In genomic region chr7:27323001-27323400, GRCm38 (mm10) we compare ENCODE assay signal across 26 mouse cellular contexts. TPM values are rescaled to one million over a fixed set of nuclear protein-coding genes. Genes with fewer than 3 reads are reported as not detected.
"Had no signal": no experiment of that assay in that cellular context is flagged by ENCODE, and none has a peak within 500 bp of the region (broad histone marks: within the 10 kb centered on the region; RNA-seq: fewer than 3 reads in every experiment).

No protein-coding gene starts in this region.

- H3K36me3 ChIP-seq: midbrain, embryonic 10.5 days; midbrain, embryonic 12.5 days; neural tube, embryonic 13.5 days; neural tube, embryonic 15.5 days had no signal

- H3K9me3 ChIP-seq: lung, embryonic 15.5 days; midbrain, embryonic 10.5 days; midbrain, embryonic 12.5 days; neural tube, embryonic 13.5 days; neural tube, embryonic 15.5 days had no signal

- H3K4me3 ChIP-seq: lung, embryonic 15.5 days; midbrain, embryonic 10.5 days; midbrain, embryonic 12.5 days; myocyte; neural tube, embryonic 13.5 days; neural tube, embryonic 15.5 days had no signal

- H3K9ac ChIP-seq: liver, postnatal 0 days; lung, embryonic 15.5 days; midbrain, embryonic 12.5 days; neural tube, embryonic 13.5 days; neural tube, embryonic 15.5 days had no signal

- DNase-seq: liver, postnatal 0 days; lung, adult 2 months; lung, postnatal 14 days; lung, postnatal 4 days; midbrain, embryonic 14.5 days; retina, postnatal 1 day; right cerebral cortex, adult 18-20 months; right cerebral cortex, postnatal 25 days; right cerebral cortex, postnatal 4 days; spleen, adult 18-20 months; thymus, adult 18-20 months; thymus, postnatal 14 days; thymus, postnatal 36 days had no signal

- H3K27ac ChIP-seq: lung, embryonic 15.5 days; midbrain, embryonic 10.5 days; midbrain, embryonic 12.5 days; neural tube, embryonic 13.5 days; neural tube, embryonic 15.5 days had no signal

RNA-seq across cellular contexts. Expression of gene Ltbp4, which starts 14.5 kb away (rescaled TPM):
- total RNA-seq: megakaryocyte, adult 5-6 weeks had no signal

RNA-seq across cellular contexts. Expression of gene Gm20479, which starts 34.2 kb away (rescaled TPM):
- total RNA-seq: megakaryocyte, adult 5-6 weeks; megakaryocyte-erythroid progenitor cell, adult 5-6 weeks had no signal
- polyA plus RNA-seq: liver, postnatal 0 days; lung, adult 2 months; lung, postnatal 0 days; midbrain, embryonic 14.5 days; midbrain, embryonic 16.5 days; neural tube, embryonic 11.5 days; neural tube, embryonic 13.5 days; neural tube, embryonic 15.5 days; small intestine, adult 2 months; thymus, postnatal 0 days had no signal
